Mouse (Mus musculus): ENCODE results near the gene Rab5b. TPM values are rescaled to one million over a fixed set of nuclear protein-coding genes. Genes with fewer than 3 reads are reported as not detected.

Gene Rab5b
- polyA plus RNA-seq (2016; fragmentation: Nextera tagmentation; extraction: Ambion mirVana), result 34.2 and 34.7 TPM in 2 replicates

- Histone ChIP-seq H3K4me3 (peak within 1 kb of the TSS; percentile 87), H3K9ac (peak within 1 kb of the TSS; percentile 94), H3K27me3 (replicated peaks) (no peaks in the 10 kb centered on the region), H3K9me3 (replicated peaks) (no peaks in the 10 kb centered on the region), H3K27ac (peak within 1 kb of the TSS; percentile 94), H3K4me1 (peaks cover 45% of the 10 kb centered on the region), H3K36me3 (peaks cover 45% of the 10 kb centered on the region), H3K4me2 (peak within 1 kb of the TSS; percentile 80)
- peak; percentile 98 for ATAC-seq
- WGBS (ENCODE audit: insufficient replicate concordance), result 2% methylated on average over 37 of the region's 40 CpGs
Observed at GRCm38 (mm10) chr10:128695992-128696807, at the start of gene Rab5b. Gene Rab5b (minus strand): TSS chr10:128696264.

DNA sequence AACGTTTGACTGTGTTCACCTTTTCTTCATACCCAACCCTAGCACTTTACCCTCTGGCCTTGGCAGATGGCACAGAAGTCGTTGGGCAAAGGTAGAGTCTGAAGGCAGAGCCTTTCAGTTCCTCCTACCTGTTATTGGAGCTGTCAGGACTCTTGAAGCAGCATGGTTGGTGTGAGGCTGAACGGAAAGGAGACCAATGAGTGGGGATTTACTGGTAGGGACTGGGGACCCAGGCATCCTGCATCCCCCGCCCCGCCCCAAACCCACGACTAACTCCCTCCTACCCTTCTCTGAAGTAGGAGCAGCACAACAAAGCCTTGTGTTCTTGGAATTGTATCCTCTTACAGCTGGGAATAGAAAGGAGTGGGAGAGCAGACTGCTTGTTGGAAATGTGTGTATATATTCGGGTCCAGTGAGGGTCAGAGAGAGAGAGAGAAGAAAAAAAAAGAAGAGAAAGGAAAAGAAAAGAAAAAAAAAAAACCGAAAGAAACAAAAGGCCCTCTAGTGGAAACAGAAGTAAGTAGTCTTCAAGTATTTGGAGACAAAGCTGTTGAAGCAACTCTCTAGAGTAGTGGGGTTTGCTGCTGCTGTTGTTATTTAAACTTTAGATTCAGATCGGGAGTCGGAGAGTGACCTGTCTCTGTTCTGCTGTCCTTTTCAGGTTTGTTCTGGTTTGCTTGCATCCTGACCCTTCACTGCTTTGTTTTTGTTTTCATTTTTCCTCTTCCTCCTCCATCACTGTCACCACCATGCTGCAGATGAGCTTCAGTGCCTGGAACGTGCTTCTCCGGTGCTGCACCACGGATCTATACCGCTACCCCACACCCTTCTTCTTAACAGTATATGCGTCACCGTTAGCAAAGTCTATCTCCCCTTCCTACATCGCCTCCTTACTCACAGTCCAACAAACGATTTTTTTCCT is 48.9 kb upstream of the Rab5b start, which contains the start of gene Dgka:
Dgka (minus strand) TSS at position 176 of the 922 bp plus-strand sequence.
- no peak for ATAC-seq
- Histone ChIP-seq H3K4me1 (peaks cover 58% of the 10 kb centered on the region), H3K4me3 (peak within 1 kb of the TSS; percentile 60), H3K27ac (no peak within 1 kb of the TSS), H3K27me3 (replicated peaks) (peaks cover 48% of the 10 kb centered on the region), H3K4me2 (peak within 1 kb of the TSS; percentile 80), H3K9ac (peak within 1 kb of the TSS; percentile 65), H3K9me3 (replicated peaks) (no peaks in the 10 kb centered on the region), H3K36me3 (no peaks in the 10 kb centered on the region)
- 23% methylated on average over 18 of the region's 18 CpGs for WGBS (ENCODE audit: insufficient replicate concordance)

DNA sequence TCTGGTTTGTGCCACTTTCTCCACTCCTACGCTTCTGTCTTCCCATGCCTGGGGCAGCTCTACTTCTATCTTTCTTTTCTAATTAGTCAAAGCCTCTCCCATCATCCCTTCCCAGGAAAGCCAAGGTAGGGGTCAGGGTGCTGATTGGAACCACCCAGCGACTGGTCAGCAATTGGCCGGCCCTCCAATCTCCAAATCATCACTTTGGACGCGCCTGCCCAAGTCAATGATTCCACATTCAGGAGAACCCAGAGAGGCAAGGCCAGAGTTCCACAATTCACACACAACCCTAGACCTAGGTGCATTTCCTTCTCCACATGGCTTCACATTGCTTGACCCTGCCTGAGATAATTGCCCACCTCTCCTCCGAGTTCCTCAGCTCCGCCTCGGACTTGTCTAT is 48.1 kb upstream of the Rab5b start:
- Histone ChIP-seq H3K4me2 (peak overlapping the region; percentile 80), H3K27me3 (replicated peaks) (peaks cover 48% of the 10 kb centered on the region), H3K36me3 (no peaks in the 10 kb centered on the region), H3K4me1 (peaks cover 53% of the 10 kb centered on the region), H3K27ac (no peak overlapping the region), H3K9me3 (replicated peaks) (no peaks in the 10 kb centered on the region), H3K9ac (peak overlapping the region; percentile 65; the same call in 1 of the 2 replicates), H3K4me3 (peak overlapping the region; percentile 60)
- ATAC-seq, result no peak
- WGBS (ENCODE audit: insufficient replicate concordance), result 25% methylated on average over 8 of the region's 8 CpGs

GRCm38 (mm10) chr10:128743791-128744191 is 47.7 kb upstream of the Rab5b start:
- H3K27me3 ChIP-seq (replicated peaks), result peaks cover 48% of the 10 kb centered on the region
- no peaks in the 10 kb centered on the region for H3K9me3 ChIP-seq (replicated peaks)
- H3K4me2 ChIP-seq, result peak overlapping the region; percentile 80
- WGBS (ENCODE audit: insufficient replicate concordance), result under 1% methylated on average over 37 of the region's 37 CpGs
- H3K36me3 ChIP-seq, result no peaks in the 10 kb centered on the region
- peak overlapping the region; percentile 65 for H3K9ac ChIP-seq
- peaks cover 49% of the 10 kb centered on the region for H3K4me1 ChIP-seq
- ATAC-seq, result no peak
- H3K4me3 ChIP-seq, result peak overlapping the region; percentile 60
- no peak overlapping the region for H3K27ac ChIP-seq

DNA sequence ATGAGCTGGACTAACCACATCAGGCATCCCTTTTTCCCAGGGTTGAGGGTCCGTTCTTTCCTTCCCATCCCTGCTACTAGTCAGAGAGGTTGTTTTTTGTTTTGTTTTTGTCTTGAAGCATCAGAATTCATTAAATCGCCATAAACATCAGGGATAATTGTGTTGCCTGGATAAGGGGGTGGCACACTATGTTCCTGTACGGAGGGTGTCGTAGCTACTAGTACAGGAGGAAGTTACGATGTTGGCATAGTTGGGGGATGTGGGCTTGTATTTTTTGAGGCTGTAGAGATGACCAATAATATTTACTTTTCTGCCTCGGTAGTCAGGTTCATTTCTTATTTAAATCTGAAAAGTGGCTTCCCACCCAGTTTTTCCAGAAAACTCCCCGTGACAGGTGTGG is 47.2 kb upstream of the Rab5b start:
- peak overlapping the region; percentile 80 for H3K4me2 ChIP-seq
- ATAC-seq, result no peak
- H3K36me3 ChIP-seq, result no peaks in the 10 kb centered on the region
- H3K4me1 ChIP-seq, result peaks cover 48% of the 10 kb centered on the region
- WGBS (ENCODE audit: insufficient replicate concordance), result 2% methylated on average over 7 of the region's 7 CpGs
- peaks cover 48% of the 10 kb centered on the region for H3K27me3 ChIP-seq (replicated peaks)
- peak overlapping the region; percentile 65 for H3K9ac ChIP-seq
- H3K9me3 ChIP-seq (replicated peaks), result no peaks in the 10 kb centered on the region
- no peak overlapping the region for H3K27ac ChIP-seq
- peak overlapping the region; percentile 60 for H3K4me3 ChIP-seq

- H3K36me3 ChIP-seq, result no peaks in the 10 kb centered on the region
- H3K4me2 ChIP-seq, result peak overlapping the region; percentile 80
- H3K4me3 ChIP-seq, result no peak overlapping the region
- peaks cover 50% of the 10 kb centered on the region for H3K4me1 ChIP-seq
- ATAC-seq, result no peak
- no peaks in the 10 kb centered on the region for H3K9me3 ChIP-seq (replicated peaks)
- WGBS (ENCODE audit: insufficient replicate concordance), result 40% methylated on average over 4 of the region's 4 CpGs
- no peak overlapping the region for H3K27ac ChIP-seq
- peaks cover 48% of the 10 kb centered on the region for H3K27me3 ChIP-seq (replicated peaks)
- H3K9ac ChIP-seq, result no peak overlapping the region
Observed at GRCm38 (mm10) chr10:128742616-128743015, 46.6 kb upstream of the Rab5b start.

DNA sequence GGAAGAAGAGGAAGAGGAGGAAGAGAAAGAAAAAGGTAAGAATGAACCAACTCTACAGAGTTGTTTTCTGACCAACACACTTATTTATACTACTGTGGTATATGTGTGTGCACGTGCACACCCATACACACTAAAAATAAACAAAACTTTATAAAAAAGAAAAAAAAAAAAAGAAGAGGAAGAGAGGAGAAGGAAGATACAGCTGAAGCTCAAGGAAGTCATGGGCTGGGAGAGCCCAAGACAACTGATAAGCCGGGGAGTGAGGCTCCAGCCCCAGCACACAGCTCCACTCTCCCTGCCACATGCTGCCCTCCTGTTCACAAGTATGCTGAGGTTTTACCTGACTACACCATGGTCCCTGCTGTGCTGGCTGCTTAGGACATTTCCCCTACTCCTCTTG is 44.2 kb upstream of the Rab5b start:
- peak; percentile 47; the same call in 1 of the 2 replicates for ATAC-seq
- no peaks in the 10 kb centered on the region for H3K36me3 ChIP-seq
- 16% methylated on average over 2 of the region's 2 CpGs for WGBS (ENCODE audit: insufficient replicate concordance)
- H3K27me3 ChIP-seq (replicated peaks), result peaks cover 39% of the 10 kb centered on the region
- peaks cover 45% of the 10 kb centered on the region for H3K4me1 ChIP-seq
- no peak overlapping the region for H3K27ac ChIP-seq
- H3K9me3 ChIP-seq (replicated peaks), result no peaks in the 10 kb centered on the region
- H3K4me3 ChIP-seq, result no peak overlapping the region
- H3K4me2 ChIP-seq, result 0 out of 2 replicates have a peak overlapping the region, but pooled peaks have one; percentile 12
- H3K9ac ChIP-seq, result no peak overlapping the region

DNA sequence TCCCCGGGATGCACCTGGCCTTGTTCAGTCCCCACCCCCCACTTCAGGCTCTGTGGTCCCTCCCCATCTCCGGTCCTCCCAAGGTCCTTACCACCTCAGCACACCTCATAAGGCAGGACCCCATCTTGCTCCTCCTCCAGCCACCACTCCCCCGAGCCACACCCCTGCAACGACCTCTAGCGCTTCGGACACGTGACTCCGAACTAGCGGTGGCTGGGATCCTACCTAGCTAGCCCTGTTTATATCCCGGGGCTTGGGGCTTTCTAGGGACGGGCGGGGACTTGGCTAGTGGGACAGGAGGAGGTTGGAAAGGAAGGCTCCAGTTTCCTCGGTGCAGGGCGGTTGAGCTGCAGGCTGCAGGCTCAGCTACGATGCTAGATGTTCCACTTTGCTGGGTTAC is 41.4 kb upstream of the Rab5b start:
- peak overlapping the region; percentile 64 for H3K4me2 ChIP-seq
- 15% methylated on average over 15 of the region's 15 CpGs for WGBS (ENCODE audit: insufficient replicate concordance)
- peaks cover 7% of the 10 kb centered on the region; the same call in 1 of the 2 replicates for H3K36me3 ChIP-seq
- H3K9me3 ChIP-seq (replicated peaks), result no peaks in the 10 kb centered on the region
- H3K4me1 ChIP-seq, result peaks cover 24% of the 10 kb centered on the region
- peak overlapping the region; percentile 45; the same call in 1 of the 2 replicates for H3K9ac ChIP-seq
- no peak overlapping the region for H3K27ac ChIP-seq
- peaks cover 12% of the 10 kb centered on the region for H3K27me3 ChIP-seq (replicated peaks)
- ATAC-seq, result peak; percentile 77
- peak overlapping the region; percentile 30 for H3K4me3 ChIP-seq

DNA sequence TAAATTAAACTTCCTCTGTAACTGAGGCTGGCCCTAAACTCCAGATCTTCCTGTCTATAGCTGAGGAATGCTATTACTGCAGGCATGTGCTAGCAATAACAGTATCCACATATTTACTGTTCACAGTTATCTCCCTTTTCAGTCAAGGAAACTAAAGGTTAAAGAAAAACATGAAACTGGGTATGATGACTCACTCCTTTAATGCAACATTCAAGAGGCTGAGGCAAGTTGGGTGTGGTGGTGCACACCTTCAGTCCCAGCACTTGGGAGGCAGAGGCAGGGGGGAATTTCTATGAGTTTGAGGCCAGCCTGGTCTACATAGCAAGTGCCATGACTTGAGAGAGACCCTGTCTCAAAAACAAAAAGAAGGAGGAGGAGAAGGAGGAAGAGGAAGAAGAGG is 35.9 kb upstream of the Rab5b start:
- ATAC-seq, result no peak
- Histone ChIP-seq H3K9ac (no peak overlapping the region), H3K9me3 (replicated peaks) (no peaks in the 10 kb centered on the region), H3K27ac (no peak overlapping the region), H3K4me1 (peaks cover 7% of the 10 kb centered on the region), H3K27me3 (replicated peaks) (no peaks in the 10 kb centered on the region), H3K4me2 (no peak overlapping the region), H3K4me3 (no peak overlapping the region), H3K36me3 (peaks cover 7% of the 10 kb centered on the region; the same call in 1 of the 2 replicates)

- Histone ChIP-seq H3K27ac (no peak overlapping the region), H3K27me3 (replicated peaks) (no peaks in the 10 kb centered on the region), H3K36me3 (peaks cover 7% of the 10 kb centered on the region; the same call in 1 of the 2 replicates), H3K4me3 (no peak overlapping the region), H3K9ac (no peak overlapping the region), H3K9me3 (replicated peaks) (no peaks in the 10 kb centered on the region), H3K4me2 (peak overlapping the region; percentile 31), H3K4me1 (peaks cover 4% of the 10 kb centered on the region)
- ATAC-seq, result peak; percentile 54
- 21% methylated on average over 10 of the region's 10 CpGs for WGBS (ENCODE audit: insufficient replicate concordance)
Observed at GRCm38 (mm10) chr10:128731002-128731433, 35.0 kb upstream of the Rab5b start.

GRCm38 (mm10) chr10:128728059-128728458 is 32.0 kb upstream of the Rab5b start:
- Histone ChIP-seq H3K4me1 (peaks cover 10% of the 10 kb centered on the region), H3K27ac (no peak overlapping the region), H3K9ac (no peak overlapping the region), H3K36me3 (peaks cover 4% of the 10 kb centered on the region; the same call in 1 of the 2 replicates), H3K4me3 (no peak overlapping the region), H3K27me3 (replicated peaks) (no peaks in the 10 kb centered on the region), H3K9me3 (replicated peaks) (no peaks in the 10 kb centered on the region), H3K4me2 (no peak overlapping the region)
- WGBS (ENCODE audit: insufficient replicate concordance), result 67% methylated on average over 5 of the region's 5 CpGs
- no peak for ATAC-seq
